Mouse (Mus musculus) spleen, adult 2 months (tissue): ENCODE results near the gene Gm10447. TPM values are rescaled to one million over a fixed set of nuclear protein-coding genes. Genes with fewer than 3 reads are reported as not detected.

Source experiments
- DNase-seq, 2 experiments: peaks; one replicate each; pipeline versions ENCODE4 v3.0.0 to v3.0.0-alpha.2; 2012 to 2021; ENCODE audit warnings: low spot score in 2 of 2, low read depth in 1 of 2
- H3K27ac ChIP-seq: fragments of 200-500 bp; 2 replicates; pipeline ENCODE4 v1.5.1; 2012; ENCODE audit warnings: low read length, inconsistent platforms; ENCODE audit not compliant: insufficient read depth
- H3K27me3 ChIP-seq: fragments of 200-500 bp; 2 replicates; pipeline ENCODE4 v1.6.1; 2012; ENCODE audit warnings: mild to moderate bottlenecking, moderate library complexity, low read length, inconsistent platforms; ENCODE audit not compliant: control insufficient read depth, insufficient read depth
- H3K36me3 ChIP-seq: fragments of 200-500 bp; 2 replicates; pipeline ENCODE4 v1.6.1; 2012; ENCODE audit warnings: mild to moderate bottlenecking, low read length, inconsistent platforms; ENCODE audit not compliant: control insufficient read depth, insufficient read depth
- H3K4me1 ChIP-seq: fragments of 200-500 bp; 2 replicates; pipeline ENCODE4 v1.6.1; 2011; ENCODE audit warnings: inconsistent platforms; ENCODE audit not compliant: control insufficient read depth, insufficient read depth, insufficient read length
- H3K4me3 ChIP-seq: fragments of 200-500 bp; 2 replicates; pipeline ENCODE4 v1.5.1; 2011; ENCODE audit warnings: mild to moderate bottlenecking, inconsistent platforms; ENCODE audit not compliant: insufficient read depth, insufficient read length; ENCODE audit errors: extremely low read depth
- CTCF ChIP-seq: fragments of 200-500 bp; IDR thresholded peaks from 2 replicates; pipeline ENCODE4 v1.5.1; 2011; ENCODE audit warnings: mild to moderate bottlenecking, inconsistent platforms; ENCODE audit not compliant: insufficient read depth, insufficient read length, insufficient replicate concordance; ENCODE audit errors: extremely low read depth
- POLR2A ChIP-seq: fragments of 200-500 bp; IDR thresholded peaks from 2 replicates; pipeline ENCODE4 v1.6.1; 2011; ENCODE audit warnings: low read depth, low read length, inconsistent platforms
- WGBS: fragments of 180-500 bp; shearing (Covaris S2); methylation state at CpG from one replicate; pipeline ENCODE4 v1.1.7; 2018; 5-methylcytosine and 5-hydroxymethylcytosine counted together
- polyA plus RNA-seq: library from polyadenylated mRNA; depleted of rRNA; stranded (reverse); fragments of >200 nt; gene quantifications from 2 replicates; pipeline ENCODE4 v1.2.3, GENCODE M21; 2012; rRNA removed

Gene Gm10447
- polyA plus RNA-seq, 1 experiment, result 0.04 TPM

GRCm38 (mm10) chr11:53425711-53426255 lies 31.1 kb downstream of the Gm10447 start:
- 90% methylated on average over 6 of the region's 6 CpGs for WGBS
- peaks cover 3% of the 10 kb centered on the region; the same call in 1 of the 2 replicates for H3K4me1 ChIP-seq
- peaks cover 3% of the 10 kb centered on the region; the same call in 1 of the 2 replicates for H3K36me3 ChIP-seq
- no peak for TF ChIP-seq CTCF
- no peak for TF ChIP-seq POLR2A
- H3K4me3 ChIP-seq, result no peak overlapping the region
- no peak overlapping the region for H3K27ac ChIP-seq
- DNase-seq, result no peak
- H3K27me3 ChIP-seq, result no peaks in the 10 kb centered on the region

GRCm38 (mm10) chr11:53425251-53425650 lies 31.7 kb downstream of the Gm10447 start:
- H3K27ac ChIP-seq, result no peak overlapping the region
- no peak for TF ChIP-seq CTCF
- TF ChIP-seq POLR2A, result no peak
- 77% methylated on average over 3 of the region's 3 CpGs for WGBS
- DNase-seq, result no peak
- H3K4me1 ChIP-seq, result peaks cover 3% of the 10 kb centered on the region; the same call in 1 of the 2 replicates
- H3K4me3 ChIP-seq, result no peak overlapping the region
- H3K36me3 ChIP-seq, result peaks cover 3% of the 10 kb centered on the region; the same call in 1 of the 2 replicates
- no peaks in the 10 kb centered on the region for H3K27me3 ChIP-seq

- no peaks in the 10 kb centered on the region for H3K27me3 ChIP-seq
- H3K4me1 ChIP-seq, result peaks cover 3% of the 10 kb centered on the region; the same call in 1 of the 2 replicates
- 83% methylated on average over 2 of the region's 2 CpGs for WGBS
- H3K4me3 ChIP-seq, result no peak overlapping the region
- no peak overlapping the region for H3K27ac ChIP-seq
- H3K36me3 ChIP-seq, result peaks cover 3% of the 10 kb centered on the region; the same call in 1 of the 2 replicates
- TF ChIP-seq CTCF (no peak), POLR2A (no peak)
- DNase-seq, result no peak
Observed at GRCm38 (mm10) chr11:53424826-53425225, 32.1 kb downstream of the Gm10447 start.

DNA sequence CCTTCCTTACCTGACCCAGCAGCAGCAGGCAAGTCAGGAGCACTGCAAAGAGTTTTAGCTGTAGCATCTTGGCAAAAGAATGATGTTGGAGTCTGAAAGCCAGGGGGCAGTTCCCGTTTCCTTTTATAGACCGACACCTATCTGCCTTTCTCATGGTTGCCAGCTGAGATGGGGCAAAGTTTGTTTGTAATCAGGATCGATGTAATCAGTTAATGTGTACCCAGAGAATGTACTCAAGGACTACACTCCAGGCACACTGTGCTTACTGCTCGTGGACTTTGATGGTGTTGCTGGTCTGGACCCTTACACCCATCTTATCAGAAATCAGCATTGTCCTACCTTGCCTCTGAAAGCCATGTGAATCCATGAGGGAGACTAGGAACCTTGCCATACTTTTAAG lies 33.9 kb downstream of the Gm10447 start, which contains the start of gene Leap2:
Gene Leap2 (minus strand): TSS at position 135 of the 400 bp plus-strand sequence.
- no peak for TF ChIP-seq POLR2A
- TF ChIP-seq CTCF, result no peak
- no peaks in the 10 kb centered on the region for H3K4me1 ChIP-seq
- no peak within 1 kb of the TSS for H3K27ac ChIP-seq
- no peak for DNase-seq
- H3K27me3 ChIP-seq, result no peaks in the 10 kb centered on the region
- no peak within 1 kb of the TSS for H3K4me3 ChIP-seq
- H3K36me3 ChIP-seq, result peaks cover 4% of the 10 kb centered on the region
- 87% methylated on average over 4 of the region's 4 CpGs for WGBS

- H3K4me3 ChIP-seq, result no peak overlapping the region
- TF ChIP-seq CTCF (no peak), POLR2A (no peak)
- no peaks in the 10 kb centered on the region for H3K27me3 ChIP-seq
- no peaks in the 10 kb centered on the region for H3K4me1 ChIP-seq
- H3K36me3 ChIP-seq, result peaks cover 29% of the 10 kb centered on the region
- DNase-seq, result no peak
- no peak overlapping the region for H3K27ac ChIP-seq
Observed at GRCm38 (mm10) chr11:53418048-53418447, 38.9 kb downstream of the Gm10447 start.

- Histone ChIP-seq H3K36me3 (peaks cover 47% of the 10 kb centered on the region), H3K27ac (no peak overlapping the region), H3K27me3 (no peaks in the 10 kb centered on the region), H3K4me1 (no peaks in the 10 kb centered on the region), H3K4me3 (no peak overlapping the region)
- 90% methylated on average over 4 of the region's 4 CpGs for WGBS
- TF ChIP-seq POLR2A (no peak), CTCF (no peak)
- DNase-seq, result no peak
Observed at GRCm38 (mm10) chr11:53413871-53414270, 43.0 kb downstream of the Gm10447 start.

GRCm38 (mm10) chr11:53411738-53412137 lies 45.2 kb downstream of the Gm10447 start:
- DNase-seq, result no peak
- H3K36me3 ChIP-seq, result peaks cover 47% of the 10 kb centered on the region
- TF ChIP-seq CTCF (peak; percentile 3; the same call in 1 of the 2 replicates), POLR2A (no peak)

More at GRCm38 (mm10) chr11:53411738-53412137, 45.2 kb downstream of the Gm10447 start:
- Histone ChIP-seq H3K4me3 (no peak overlapping the region), H3K27ac (no peak overlapping the region), H3K4me1 (no peaks in the 10 kb centered on the region), H3K27me3 (no peaks in the 10 kb centered on the region)

Other genes with a start within 250 kb of the Gm10447 start
- gene Hspa4, start 156.7 kb downstream of the Gm10447 start, polyA plus RNA-seq, result 12.7 and 18.7 TPM in 2 replicates
- 3.4 and 4.4 TPM in 2 replicates for gene Zcchc10, start 132.4 kb downstream of the Gm10447 start, polyA plus RNA-seq
- gene Aff4, start 106.3 kb downstream of the Gm10447 start, polyA plus RNA-seq, result 7.9 and 8.9 TPM in 2 replicates
- not detected in 2 replicates for gene Leap2, start 33.9 kb downstream of the Gm10447 start, polyA plus RNA-seq
- gene Uqcrq, start 26.3 kb downstream of the Gm10447 start, polyA plus RNA-seq, result 157 and 202 TPM in 2 replicates
- gene Gdf9, start 26.1 kb downstream of the Gm10447 start, polyA plus RNA-seq, result 0.32 and 0.40 TPM in 2 replicates
- gene Shroom1, start 95 bp upstream of the Gm10447 start, polyA plus RNA-seq, result 0.35 and 0.39 TPM in 2 replicates
- gene Gm9837, start 13.4 kb upstream of the Gm10447 start, polyA plus RNA-seq, result not detected in 2 replicates
- gene Gm9945, start 23.1 kb upstream of the Gm10447 start, polyA plus RNA-seq, result not detected in 2 replicates
- gene Sowaha, start 23.2 kb upstream of the Gm10447 start, polyA plus RNA-seq, result 10.6 and 13.9 TPM in 2 replicates
- 13.9 and 15.3 TPM in 2 replicates for gene Sept8, start 62.1 kb upstream of the Gm10447 start, polyA plus RNA-seq
- gene Kif3a, start 110.3 kb upstream of the Gm10447 start, polyA plus RNA-seq, result 1.2 and 1.3 TPM in 2 replicates
- gene Il4, start 161.6 kb upstream of the Gm10447 start, polyA plus RNA-seq, result 0.68 TPM in 1 of 2 replicates, not detected in the other
- gene Il13, start 177.6 kb upstream of the Gm10447 start, polyA plus RNA-seq, result not detected in 2 replicates